Mouse (Mus musculus): ENCODE results near the gene Ttf2. TPM values are rescaled to one million over a fixed set of nuclear protein-coding genes. Genes with fewer than 3 reads are reported as not detected.

Ttf2 gene
- polyA plus RNA-seq, 1 experiment, result 1.1 TPM

DNA sequence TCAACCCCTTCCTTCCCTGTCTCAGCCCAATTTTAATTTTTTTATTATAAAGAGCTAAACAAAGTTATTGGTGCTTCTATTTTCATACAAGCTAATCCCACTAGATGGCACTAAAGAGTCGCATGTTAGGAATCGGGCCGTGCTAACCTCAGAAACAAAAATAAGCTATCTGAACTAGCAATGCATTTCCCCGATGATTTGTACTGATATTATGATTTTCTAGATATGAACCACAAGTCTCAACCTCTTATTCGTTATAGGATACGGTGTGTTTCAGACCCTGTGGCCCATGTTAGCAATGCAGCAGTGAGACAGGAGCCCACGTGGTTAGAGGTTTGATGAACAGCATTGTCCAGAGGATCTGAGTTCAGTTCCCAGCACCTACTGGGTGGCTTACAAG lies 52.6 kb downstream of the Ttf2 start:
- 15% methylated on average over 7 of the region's 7 CpGs for WGBS
- Histone ChIP-seq H3K27ac (ENCODE audit: insufficient read depth, low read depth, low read length) (no peak overlapping the region), H3K36me3 (ENCODE audit: control insufficient read depth, insufficient read depth, low read length) (no peaks in the 10 kb centered on the region), H3K4me1 (ENCODE audit: control insufficient read depth, insufficient read depth, insufficient read length, low read length) (0 out of 2 replicates have a peak, but pooled peaks cover 2% of the 10 kb centered on the region), H3K27me3 (ENCODE audit: control insufficient read depth, insufficient read depth, low read length) (no peaks in the 10 kb centered on the region), H3K4me3 (ENCODE audit: low read depth, low read length) (no peak overlapping the region)
- TF ChIP-seq POLR2A (IDR thresholded peaks at IDR 0.05; ENCODE audit: low read depth, low read length) (no peak), CTCF (IDR thresholded peaks at IDR 0.05; ENCODE audit: extremely low read depth, insufficient read length, insufficient replicate concordance, low read depth, low read length) (no peak)

DNA sequence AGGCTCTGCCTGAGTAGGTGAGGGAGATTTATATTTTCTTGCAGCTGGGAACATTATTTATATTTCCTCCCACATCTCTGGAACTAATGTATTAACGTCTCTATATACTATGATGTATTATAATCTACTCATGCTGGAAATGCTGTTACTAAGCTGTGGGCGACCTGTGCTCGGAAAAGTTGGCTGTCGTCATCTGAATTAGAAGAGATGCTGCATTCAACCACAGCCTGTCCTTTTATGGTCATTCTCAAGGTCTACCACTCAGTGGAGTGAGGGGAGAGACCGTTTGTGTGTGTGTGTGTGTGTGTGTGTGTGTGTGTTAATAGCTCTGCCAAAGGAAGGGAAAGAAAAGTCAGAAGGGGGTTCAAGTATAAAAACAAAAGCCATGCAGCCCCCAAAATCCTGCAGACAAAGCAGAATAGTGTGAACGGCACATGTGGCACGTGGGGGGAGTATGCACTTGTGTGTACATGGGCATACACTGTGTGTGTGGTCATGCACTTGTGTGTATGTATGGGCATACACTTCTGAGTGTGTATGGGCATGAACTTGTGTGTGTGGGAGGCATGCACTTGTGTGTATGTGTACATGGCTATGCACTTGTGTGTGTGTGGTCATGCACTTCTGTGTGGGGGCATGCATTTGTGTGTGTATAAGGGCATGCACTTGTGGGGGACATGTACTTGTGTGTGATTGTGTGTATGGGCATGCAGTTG lies 57.8 kb downstream of the Ttf2 start:
- Histone ChIP-seq H3K36me3 (ENCODE audit: control insufficient read depth, insufficient read depth, low read length) (no peaks in the 10 kb centered on the region), H3K27ac (ENCODE audit: insufficient read depth, low read depth, low read length) (no peak overlapping the region), H3K4me1 (ENCODE audit: control insufficient read depth, insufficient read depth, insufficient read length, low read length) (no peaks in the 10 kb centered on the region; the same call in 1 of the 2 replicates), H3K27me3 (ENCODE audit: control insufficient read depth, insufficient read depth, low read length) (no peaks in the 10 kb centered on the region), H3K4me3 (ENCODE audit: low read depth, low read length) (no peak overlapping the region)
- TF ChIP-seq CTCF (IDR thresholded peaks at IDR 0.05; ENCODE audit: extremely low read depth, insufficient read length, insufficient replicate concordance, low read depth, low read length) (no peak), POLR2A (IDR thresholded peaks at IDR 0.05; ENCODE audit: low read depth, low read length) (no peak)
- WGBS, result 65% methylated on average over 7 of the region's 7 CpGs

DNA sequence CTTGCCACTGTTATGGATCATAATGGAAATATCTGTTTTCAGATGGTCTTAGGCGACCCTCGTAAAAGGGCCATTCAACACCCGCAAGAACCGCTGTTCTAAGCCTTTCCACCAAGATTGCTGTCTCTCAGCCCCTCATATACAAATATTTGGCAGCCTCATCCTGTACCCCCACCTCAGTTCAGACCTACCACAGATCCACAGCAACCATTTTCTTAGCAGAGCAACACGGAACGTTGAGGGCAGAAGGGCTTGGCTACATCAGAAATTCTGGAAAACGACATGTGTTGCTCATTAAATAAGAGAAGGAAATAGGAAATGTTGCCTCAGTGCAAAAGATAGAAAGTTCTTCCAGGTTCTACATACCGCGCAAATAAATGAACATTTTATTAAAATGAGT lies 58.4 kb downstream of the Ttf2 start:
- 67% methylated on average over 9 of the region's 9 CpGs for WGBS
- H3K4me1 ChIP-seq (ENCODE audit: control insufficient read depth, insufficient read depth, insufficient read length, low read length), result peaks cover 2% of the 10 kb centered on the region; the same call in 1 of the 2 replicates
- no peak overlapping the region for H3K4me3 ChIP-seq (ENCODE audit: low read depth, low read length)
- H3K36me3 ChIP-seq (ENCODE audit: control insufficient read depth, insufficient read depth, low read length), result no peaks in the 10 kb centered on the region
- H3K27ac ChIP-seq (ENCODE audit: insufficient read depth, low read depth, low read length), result no peak overlapping the region
- H3K27me3 ChIP-seq (ENCODE audit: control insufficient read depth, insufficient read depth, low read length), result no peaks in the 10 kb centered on the region
- TF ChIP-seq POLR2A (IDR thresholded peaks at IDR 0.05; ENCODE audit: low read depth, low read length), result no peak
- TF ChIP-seq CTCF (IDR thresholded peaks at IDR 0.05; ENCODE audit: extremely low read depth, insufficient read length, insufficient replicate concordance, low read depth, low read length), result no peak

DNA sequence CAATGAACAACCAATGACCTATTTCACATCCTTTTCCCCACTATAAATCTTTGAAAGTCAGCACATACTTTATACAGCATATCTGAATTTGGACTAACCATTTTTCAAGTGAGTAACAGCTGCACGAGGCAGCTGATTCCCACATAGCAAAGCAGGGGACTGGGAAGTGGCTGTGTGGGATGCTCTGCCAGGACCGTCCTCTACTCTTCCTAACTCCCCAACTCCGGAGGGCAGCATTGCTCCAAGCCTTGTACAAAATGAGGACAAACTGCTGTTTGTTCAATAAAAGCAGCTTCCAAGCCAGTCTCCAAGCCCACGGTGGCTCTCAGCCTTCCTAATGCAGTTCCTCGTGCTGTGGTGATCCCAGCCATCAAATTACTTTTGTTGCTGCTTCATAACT lies 58.8 kb downstream of the Ttf2 start:
- Histone ChIP-seq H3K36me3 (ENCODE audit: control insufficient read depth, insufficient read depth, low read length) (no peaks in the 10 kb centered on the region), H3K4me3 (ENCODE audit: low read depth, low read length) (no peak overlapping the region), H3K4me1 (ENCODE audit: control insufficient read depth, insufficient read depth, insufficient read length, low read length) (peaks cover 2% of the 10 kb centered on the region; the same call in 1 of the 2 replicates), H3K27ac (ENCODE audit: insufficient read depth, low read depth, low read length) (no peak overlapping the region), H3K27me3 (ENCODE audit: control insufficient read depth, insufficient read depth, low read length) (no peaks in the 10 kb centered on the region)
- 51% methylated on average over 5 of the region's 5 CpGs for WGBS
- no peak for TF ChIP-seq CTCF (IDR thresholded peaks at IDR 0.05; ENCODE audit: extremely low read depth, insufficient read length, insufficient replicate concordance, low read depth, low read length)
- no peak for TF ChIP-seq POLR2A (IDR thresholded peaks at IDR 0.05; ENCODE audit: low read depth, low read length)

DNA sequence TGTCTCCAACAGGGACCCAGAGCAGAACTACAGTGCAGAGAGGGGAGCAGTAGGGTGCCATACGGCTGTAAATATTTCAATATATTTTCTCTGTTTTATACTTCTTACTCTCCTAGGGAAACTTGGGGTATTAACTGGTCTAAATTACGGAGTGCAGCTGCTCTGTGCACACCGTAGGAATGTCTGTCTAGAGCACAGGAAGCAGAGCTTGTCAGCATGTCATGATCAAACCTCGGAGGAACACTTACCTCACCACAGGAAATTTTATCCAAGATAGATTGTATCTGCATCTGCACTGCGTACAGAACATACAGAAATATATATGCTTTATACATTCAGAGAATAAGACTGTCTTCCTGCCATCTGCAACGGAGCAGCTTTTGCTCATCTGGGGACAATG lies 60.9 kb downstream of the Ttf2 start:
- TF ChIP-seq POLR2A (IDR thresholded peaks at IDR 0.05; ENCODE audit: low read depth, low read length) (no peak), CTCF (IDR thresholded peaks at IDR 0.05; ENCODE audit: extremely low read depth, insufficient read length, insufficient replicate concordance, low read depth, low read length) (no peak)
- no peaks in the 10 kb centered on the region for H3K27me3 ChIP-seq (ENCODE audit: control insufficient read depth, insufficient read depth, low read length)
- H3K4me1 ChIP-seq (ENCODE audit: control insufficient read depth, insufficient read depth, insufficient read length, low read length), result peaks cover 2% of the 10 kb centered on the region; the same call in 1 of the 2 replicates
- H3K27ac ChIP-seq (ENCODE audit: insufficient read depth, low read depth, low read length), result no peak overlapping the region
- 63% methylated on average over 6 of the region's 6 CpGs for WGBS
- no peaks in the 10 kb centered on the region for H3K36me3 ChIP-seq (ENCODE audit: control insufficient read depth, insufficient read depth, low read length)
- no peak overlapping the region for H3K4me3 ChIP-seq (ENCODE audit: low read depth, low read length)

DNA sequence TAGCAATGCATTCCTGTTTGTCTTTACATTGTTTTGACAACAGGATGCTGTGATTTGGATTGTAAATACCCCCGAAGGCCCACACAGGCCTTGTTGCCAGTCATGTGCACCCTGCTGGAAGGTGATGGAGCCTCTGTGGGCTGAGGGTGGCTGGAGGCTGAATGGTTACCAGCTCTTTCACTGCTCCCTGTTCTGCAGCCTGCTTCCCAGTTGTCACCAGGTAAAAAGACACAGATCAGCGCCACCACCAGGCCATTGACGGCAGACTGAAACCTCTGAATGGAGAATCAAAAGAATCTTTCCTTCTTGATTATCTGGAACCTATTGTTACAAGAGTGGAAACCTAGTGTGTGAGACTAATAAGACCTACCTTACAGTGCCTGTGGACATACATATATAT lies 62.5 kb downstream of the Ttf2 start:
- TF ChIP-seq POLR2A (IDR thresholded peaks at IDR 0.05; ENCODE audit: low read depth, low read length), result no peak
- no peak for TF ChIP-seq CTCF (IDR thresholded peaks at IDR 0.05; ENCODE audit: extremely low read depth, insufficient read length, insufficient replicate concordance, low read depth, low read length)
- H3K4me1 ChIP-seq (ENCODE audit: control insufficient read depth, insufficient read depth, insufficient read length, low read length), result peaks cover 2% of the 10 kb centered on the region; the same call in 1 of the 2 replicates
- no peaks in the 10 kb centered on the region for H3K27me3 ChIP-seq (ENCODE audit: control insufficient read depth, insufficient read depth, low read length)
- WGBS, result 53% methylated on average over 3 of the region's 3 CpGs
- no peak overlapping the region for H3K27ac ChIP-seq (ENCODE audit: insufficient read depth, low read depth, low read length)
- H3K4me3 ChIP-seq (ENCODE audit: low read depth, low read length), result no peak overlapping the region
- no peaks in the 10 kb centered on the region for H3K36me3 ChIP-seq (ENCODE audit: control insufficient read depth, insufficient read depth, low read length)

DNA sequence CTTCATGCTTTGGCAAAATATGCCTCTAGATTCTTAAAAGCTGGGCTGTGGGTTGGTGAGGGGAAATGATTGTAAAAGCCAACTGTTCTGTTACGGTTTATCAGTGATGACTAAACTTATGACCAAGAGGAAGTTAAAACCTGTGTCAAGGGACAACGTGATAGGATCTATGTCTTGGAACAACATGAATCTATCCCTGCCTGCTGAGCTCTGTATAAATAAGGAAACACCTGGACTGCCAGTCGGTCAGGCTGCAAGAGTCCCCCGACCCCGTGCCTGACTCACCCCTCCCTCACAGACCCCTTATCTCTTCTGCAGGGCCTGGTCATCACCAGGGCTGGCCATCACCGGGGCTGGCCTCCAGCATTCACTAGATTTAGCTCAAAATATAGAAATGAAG lies 63.3 kb downstream of the Ttf2 start:
- no peak for TF ChIP-seq POLR2A (IDR thresholded peaks at IDR 0.05; ENCODE audit: low read depth, low read length)
- no peak for TF ChIP-seq CTCF (IDR thresholded peaks at IDR 0.05; ENCODE audit: extremely low read depth, insufficient read length, insufficient replicate concordance, low read depth, low read length)
- 13% methylated on average over 6 of the region's 6 CpGs for WGBS

More for the DNA sequence above, 63.3 kb downstream of the Ttf2 start:
- peaks cover 2% of the 10 kb centered on the region; the same call in 1 of the 2 replicates for H3K4me1 ChIP-seq (ENCODE audit: control insufficient read depth, insufficient read depth, insufficient read length, low read length)
- H3K36me3 ChIP-seq (ENCODE audit: control insufficient read depth, insufficient read depth, low read length), result no peaks in the 10 kb centered on the region
- H3K27me3 ChIP-seq (ENCODE audit: control insufficient read depth, insufficient read depth, low read length), result no peaks in the 10 kb centered on the region
- H3K27ac ChIP-seq (ENCODE audit: insufficient read depth, low read depth, low read length), result no peak overlapping the region
- no peak overlapping the region for H3K4me3 ChIP-seq (ENCODE audit: low read depth, low read length)

Measured in small intestine, adult 2 months (tissue).